Mouse (Mus musculus) layer of hippocampus, adult 11-12 months (tissue): ENCODE measurements around the gene Grcc10.

Experiments used
- DNase-seq: peaks from one replicate; pipeline ENCODE4 v3.0.0; 2022; ENCODE audit warnings: low spot score

Gene Grcc10

GRCm38 (mm10) chr6:124699962-124700610, 41.1 kb downstream of the Grcc10 start:
- DNase-seq, result peak; percentile 75

GRCm38 (mm10) chr6:124699366-124699765, 41.8 kb downstream of the Grcc10 start:
- DNase-seq, result no peak

GRCm38 (mm10) chr6:124698751-124699150, 42.4 kb downstream of the Grcc10 start:
- no peak for DNase-seq

- DNase-seq, result no peak
These were observed 44.6 kb downstream of the Grcc10 start for GRCm38 (mm10) chr6:124696441-124697150.

- DNase-seq, result peak; percentile 67
These were observed 46.8 kb downstream of the Grcc10 start for GRCm38 (mm10) chr6:124694166-124694955.

- DNase-seq, result no peak
These were observed 47.8 kb downstream of the Grcc10 start for GRCm38 (mm10) chr6:124693243-124693981.

- no peak for DNase-seq
These were observed 50.7 kb downstream of the Grcc10 start for GRCm38 (mm10) chr6:124690517-124690916.
